Mouse (Mus musculus) layer of hippocampus, adult 8-10 months (tissue): ENCODE measurements around the gene Csnk1g1. TPM values are rescaled to one million over a fixed set of nuclear protein-coding genes. Genes with fewer than 3 reads are reported as not detected.

ENCODE experiments used
- DNase-seq, 2 experiments: peaks; one replicate each; pipeline ENCODE4 v3.0.0; 2022; ENCODE audit warnings: low spot score in 2 of 2
- total RNA-seq, 4 experiments: library from RNA; stranded (reverse); gene quantifications; 2 replicates each; pipeline ENCODE4 v1.2.4; 2022

The Csnk1g1 gene
- total RNA-seq, 4 experiments from 2014 or later, result 39.9 to 54.2 (median 46.0) TPM

DNA sequence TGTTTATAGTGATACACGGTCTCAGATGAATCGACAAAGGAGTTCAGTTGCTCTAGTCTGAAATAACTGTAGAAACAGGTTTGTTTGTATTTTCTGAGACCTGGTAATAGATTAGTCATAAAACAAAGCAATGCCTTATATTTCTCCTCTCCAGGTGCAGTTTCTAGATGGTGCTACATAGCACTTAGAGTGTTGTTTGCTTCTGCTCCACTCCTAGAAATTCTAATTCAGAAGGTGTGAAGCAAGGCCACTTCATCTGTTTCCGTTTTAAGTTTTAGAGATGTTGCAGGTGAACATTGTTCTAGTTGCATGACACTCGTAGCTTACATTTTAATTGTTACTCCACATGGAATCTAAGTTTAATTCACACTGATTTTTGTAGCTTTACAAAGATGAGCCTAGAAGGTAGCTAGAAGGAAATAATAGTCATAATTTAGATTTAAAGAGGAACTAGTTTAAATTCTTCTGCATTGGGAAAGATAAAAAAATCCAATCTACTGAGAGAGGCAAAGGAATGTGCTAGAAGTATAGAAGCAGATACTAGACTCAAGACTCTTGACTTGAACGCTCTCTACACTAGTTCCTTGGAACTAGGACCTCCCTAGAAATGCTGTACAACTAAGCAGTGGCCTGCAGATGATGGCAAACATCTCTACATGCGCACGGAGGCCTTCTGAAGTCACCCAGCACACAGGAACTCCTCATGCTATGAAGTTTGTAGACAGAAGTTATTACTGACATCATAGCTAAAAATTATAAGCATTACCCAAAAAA lies 87.1 kb downstream of the Csnk1g1 start:
- no peak for DNase-seq

DNA sequence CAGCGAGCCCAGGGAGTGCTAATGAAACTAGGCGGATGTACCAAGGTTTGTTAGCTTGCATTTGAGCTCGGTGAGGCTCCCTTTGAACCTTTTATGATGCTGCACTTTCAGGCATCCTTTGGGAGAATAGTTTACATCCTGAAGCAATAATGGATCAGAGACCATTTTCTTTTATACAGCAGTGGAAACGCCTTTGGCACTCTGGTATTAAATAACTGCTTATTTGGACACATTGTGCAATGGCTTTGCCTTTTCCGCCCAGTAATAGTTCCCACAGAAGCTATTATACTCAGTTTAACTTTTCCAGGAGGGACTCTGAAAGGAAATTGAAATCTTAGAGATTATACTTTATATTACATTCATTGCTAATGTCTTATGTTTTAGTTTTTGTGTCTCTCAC lies 90.2 kb downstream of the Csnk1g1 start:
- DNase-seq, result no peak

DNA sequence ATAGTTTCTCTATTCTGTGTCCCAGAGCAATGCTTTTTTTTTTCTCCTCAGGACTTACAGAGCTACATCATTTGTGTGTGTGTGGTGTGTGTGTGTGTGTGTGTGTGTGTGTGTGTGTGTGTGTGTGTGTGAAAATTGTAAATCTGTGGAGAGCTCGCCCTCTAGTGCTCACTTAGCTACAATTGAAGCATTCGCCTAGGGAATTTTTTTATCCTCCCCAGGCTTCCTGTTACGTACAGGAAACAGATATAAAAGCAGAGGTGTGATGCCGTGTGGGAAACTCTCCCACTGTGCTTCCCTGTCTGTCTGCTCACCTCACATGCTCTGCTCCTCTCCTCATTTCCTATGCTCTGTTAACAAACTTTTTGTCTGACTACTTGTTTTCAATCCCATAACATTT lies 95.7 kb downstream of the Csnk1g1 start:
- peak; percentile 12 to 40 for DNase-seq

DNA sequence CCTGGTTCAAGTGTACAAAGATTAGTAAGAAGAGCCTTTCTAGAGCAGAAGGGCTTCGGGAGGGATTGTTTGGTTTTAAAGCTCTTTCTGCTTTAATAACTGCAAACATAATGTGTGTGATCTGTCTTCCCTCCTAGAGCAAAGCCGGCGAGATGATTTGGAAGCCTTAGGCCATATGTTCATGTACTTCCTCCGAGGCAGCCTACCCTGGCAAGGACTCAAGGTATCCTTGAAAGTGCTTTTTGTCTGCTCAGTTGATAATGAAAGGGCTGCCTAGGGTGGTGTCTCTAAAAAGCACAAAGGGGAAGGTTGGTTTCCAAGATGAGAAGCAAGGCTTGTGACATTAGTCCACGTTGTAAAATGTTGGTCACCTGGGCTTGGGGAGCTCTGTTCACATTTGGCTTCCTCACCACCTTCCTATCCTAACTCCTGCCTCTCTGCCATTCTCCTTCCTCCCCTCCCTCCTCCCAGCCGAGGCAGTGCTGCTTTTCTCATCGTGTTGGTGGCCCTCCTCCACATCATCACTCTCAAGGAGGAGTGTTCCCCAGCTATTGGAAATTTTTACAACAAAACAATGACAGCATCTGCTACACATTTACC lies 99.0 kb downstream of the Csnk1g1 start:
- DNase-seq, result peak; percentile 43 to 44

DNA sequence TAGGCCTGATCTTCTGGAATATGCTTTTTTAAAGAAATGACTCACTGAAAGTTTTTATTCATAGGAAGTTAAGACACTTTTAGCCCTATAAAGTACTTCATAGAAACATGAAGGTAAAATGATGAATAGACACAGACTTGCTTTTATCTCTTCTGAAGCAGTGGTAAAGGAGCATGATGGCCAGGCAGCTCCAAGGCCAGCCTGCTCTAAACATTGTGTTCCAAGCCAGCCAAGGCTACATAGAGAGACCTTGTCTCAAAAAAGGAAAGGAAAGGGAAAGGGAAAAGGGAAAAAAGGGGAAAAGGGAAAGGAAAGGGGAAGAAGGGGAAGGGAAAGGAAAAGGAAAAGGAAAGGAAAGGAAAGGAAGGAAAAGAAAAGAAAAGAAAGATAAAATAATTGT lies 111.9 kb downstream of the Csnk1g1 start:
- DNase-seq, result no peak

DNA sequence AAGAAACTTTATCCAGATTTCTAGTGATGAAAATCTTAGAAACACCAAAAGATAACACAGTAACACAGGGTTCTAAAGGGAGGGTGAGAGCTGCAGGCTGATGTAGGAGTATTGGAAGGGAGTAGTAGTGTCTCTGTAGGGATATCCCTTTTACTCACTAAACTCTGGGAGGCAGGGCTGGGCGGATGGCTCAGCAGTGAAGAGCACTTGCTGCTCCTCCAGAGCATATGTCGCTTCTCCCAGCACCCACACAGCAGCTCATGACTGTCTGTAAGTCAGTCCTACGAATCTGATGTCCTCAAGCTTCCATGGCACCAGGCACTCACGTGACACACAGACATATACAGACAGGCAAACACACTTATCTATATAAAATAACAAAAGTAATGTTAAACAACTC lies 129.4 kb downstream of the Csnk1g1 start:
- peak; percentile 48 to 57 for DNase-seq

DNA sequence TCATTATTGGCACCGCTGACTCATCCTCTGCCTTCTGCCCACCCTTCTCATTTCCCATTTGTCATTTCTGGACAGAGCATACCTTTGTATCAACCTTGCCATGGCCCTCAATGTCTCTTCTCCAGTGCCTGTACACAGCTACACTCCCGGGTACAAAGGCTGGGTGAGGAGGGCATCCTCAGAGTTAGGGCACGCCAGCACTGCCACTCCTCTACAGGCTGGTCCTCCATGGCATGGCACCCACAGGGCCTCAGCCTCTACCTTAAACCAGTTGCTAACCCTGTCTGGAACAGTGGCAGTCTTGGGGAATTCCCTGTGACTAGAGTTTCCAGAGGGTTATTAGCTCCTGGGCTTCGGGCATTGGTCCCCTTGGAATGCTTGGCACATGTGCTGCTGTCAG lies 129.9 kb downstream of the Csnk1g1 start:
- no peak for DNase-seq

DNA sequence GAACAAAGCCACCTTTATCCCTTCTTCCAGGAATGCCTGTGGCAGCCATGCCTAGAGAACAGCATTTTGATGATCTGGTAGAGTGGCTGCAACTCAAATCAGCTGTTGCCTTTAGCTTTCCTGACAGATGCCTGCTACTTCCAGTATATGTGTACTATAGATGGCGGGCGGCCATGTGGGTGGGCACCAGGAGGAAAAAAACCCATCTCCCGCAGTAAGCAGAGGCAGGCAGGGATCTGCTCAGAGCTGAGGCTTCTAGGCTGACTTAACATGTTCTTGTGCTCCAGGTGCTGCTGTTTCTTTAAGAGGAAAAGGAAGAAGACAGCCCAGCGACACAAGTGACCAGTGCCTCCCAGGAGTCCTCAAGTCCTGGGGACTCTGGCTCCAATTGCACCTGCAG lies 130.6 kb downstream of the Csnk1g1 start:
- no peak for DNase-seq

DNA sequence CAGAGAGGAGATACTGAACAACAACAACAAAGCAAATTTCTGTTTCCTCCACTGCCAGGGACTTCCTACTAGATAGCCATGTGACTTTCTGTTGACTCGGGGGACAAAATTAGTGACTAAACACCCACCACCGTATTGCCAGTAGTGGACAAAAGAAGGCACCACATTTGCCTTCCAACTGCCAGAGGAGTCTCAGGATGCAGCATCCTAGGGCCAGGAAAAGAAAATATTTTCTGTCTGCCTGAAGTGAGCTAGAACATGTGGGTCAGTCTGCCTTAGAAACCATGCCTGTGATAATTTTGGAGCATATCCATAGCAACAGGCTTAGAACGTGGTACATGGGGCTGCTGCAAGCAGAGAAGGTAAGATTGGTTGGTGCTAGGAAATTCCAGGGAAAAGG lies 132.1 kb downstream of the Csnk1g1 start:
- DNase-seq, result no peak

DNA sequence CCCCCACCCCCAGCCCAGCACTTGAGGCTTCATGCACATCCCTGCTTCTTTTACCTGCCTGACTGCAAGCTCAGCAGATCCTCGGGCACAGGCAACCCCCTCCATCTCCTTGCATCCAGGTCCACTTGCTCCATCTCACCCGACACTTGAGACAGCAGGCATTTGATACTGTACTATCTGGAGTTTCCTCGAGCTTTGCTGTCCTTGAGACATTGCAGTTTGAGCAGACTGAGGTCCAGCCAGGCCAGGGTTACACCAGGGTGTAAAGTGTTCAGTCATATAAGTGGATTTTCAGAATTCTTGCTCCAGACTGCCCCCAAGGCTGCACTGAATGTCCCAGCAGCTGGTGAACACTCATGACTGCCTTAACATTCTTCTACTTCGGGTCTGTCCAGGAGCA lies 133.6 kb downstream of the Csnk1g1 start:
- DNase-seq, result no peak

DNA sequence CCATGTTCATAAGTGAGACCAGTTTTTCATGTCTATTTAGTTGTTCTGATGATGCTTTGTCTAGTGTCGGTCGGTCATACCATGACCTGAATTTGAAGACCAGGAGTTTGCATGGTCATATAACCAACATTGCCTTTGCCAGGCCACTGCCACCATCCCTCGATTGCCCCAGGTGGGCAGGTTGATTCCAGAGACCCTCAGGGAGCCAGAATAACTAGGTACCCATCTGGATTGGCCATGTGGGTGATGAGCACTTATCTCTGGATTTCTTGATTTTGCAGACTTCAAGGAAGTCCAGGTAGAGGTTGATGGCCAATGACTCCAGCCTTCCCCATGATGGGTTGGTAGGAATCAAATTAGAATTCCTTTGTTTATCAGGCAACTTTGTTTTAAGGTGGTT lies 134.5 kb downstream of the Csnk1g1 start:
- no peak for DNase-seq

DNA sequence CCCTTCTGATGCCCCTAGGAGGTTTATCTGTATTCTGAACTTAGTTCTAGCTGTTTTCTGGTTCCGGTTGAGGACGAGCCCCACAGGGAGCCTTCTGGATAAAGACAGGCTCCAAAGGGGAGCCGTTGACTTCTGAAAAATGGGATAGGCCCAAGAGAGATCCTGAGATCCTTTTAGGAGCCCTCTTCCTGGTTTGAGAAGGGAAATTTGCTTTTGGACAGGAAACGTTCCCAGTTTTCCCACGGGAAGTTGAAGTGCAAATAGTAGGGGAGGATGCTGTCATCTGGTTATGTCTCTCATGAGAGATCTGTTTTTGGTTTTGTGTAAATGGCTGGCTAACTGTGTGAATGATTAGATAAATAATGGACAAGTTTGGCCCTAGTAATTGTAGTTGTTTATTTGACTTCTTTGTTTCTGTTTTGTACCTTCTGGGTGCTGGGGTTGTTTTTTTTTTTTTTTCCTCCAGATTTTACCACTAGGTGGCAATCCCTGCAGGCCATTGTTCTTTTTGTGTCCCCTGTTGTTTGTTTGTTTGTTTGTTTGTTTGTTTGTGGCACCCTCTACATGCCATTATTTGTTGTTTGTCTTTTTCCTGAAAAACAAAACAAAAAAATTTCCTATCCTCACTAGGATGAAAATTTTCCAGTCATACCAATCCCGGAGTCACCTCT lies 141.3 kb downstream of the Csnk1g1 start:
- DNase-seq, result no peak

DNA sequence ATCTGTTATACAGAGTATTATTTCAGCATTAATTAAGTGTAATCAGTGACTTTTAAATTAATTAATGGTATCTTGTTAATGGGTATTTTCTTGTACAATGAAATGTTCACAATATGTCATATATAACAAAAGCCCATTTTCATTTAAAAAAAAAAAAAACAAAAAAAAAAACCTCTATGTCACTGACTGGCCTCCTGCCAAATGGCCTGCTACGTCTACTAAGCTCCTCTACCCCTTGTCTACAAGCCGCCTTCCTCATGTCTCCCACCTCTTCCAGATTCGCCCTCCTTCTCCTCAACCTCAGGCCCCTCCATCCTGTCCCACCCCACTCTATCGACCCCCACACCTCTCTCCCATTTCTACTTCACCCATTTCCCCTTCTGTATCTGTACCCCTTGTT lies 142.8 kb downstream of the Csnk1g1 start:
- DNase-seq, result no peak

DNA sequence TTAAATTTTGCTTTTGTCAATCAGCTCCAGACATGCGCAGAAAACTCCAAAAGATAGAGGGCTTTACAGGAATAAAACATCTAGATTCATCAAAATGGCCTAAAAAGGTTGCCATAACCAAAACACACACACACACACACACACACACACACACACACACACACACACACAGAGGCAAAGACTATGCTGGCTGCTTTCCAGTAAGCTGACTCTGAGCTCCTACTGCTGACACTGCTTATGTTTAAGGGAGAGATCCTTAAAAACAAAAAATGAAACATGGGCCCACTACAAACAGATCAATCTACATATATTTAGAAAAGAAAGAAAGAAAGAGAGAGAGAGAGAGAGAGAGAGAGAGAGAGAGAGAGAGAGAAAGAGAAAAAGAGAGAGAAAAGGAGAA lies 144.0 kb downstream of the Csnk1g1 start:
- DNase-seq, result no peak

DNA sequence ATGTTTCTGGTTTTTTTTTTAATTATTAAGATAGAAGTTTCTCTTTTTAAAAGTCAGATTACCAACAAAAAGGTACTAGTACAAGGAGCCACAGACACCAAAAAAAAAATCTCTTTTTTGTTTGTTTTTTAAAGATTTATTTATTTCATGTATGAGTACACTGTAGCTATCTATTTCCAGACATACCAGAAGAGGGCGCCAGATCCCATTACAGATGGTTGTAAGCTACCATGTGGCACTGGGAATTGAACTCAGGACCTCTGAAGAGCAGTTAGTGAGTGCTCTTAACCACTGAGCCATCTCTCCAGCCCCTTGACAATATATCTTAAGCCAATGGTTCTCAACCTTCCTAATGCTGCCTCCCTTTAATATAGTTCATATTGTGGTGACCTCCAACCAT lies 144.9 kb downstream of the Csnk1g1 start:
- no peak for DNase-seq

DNA sequence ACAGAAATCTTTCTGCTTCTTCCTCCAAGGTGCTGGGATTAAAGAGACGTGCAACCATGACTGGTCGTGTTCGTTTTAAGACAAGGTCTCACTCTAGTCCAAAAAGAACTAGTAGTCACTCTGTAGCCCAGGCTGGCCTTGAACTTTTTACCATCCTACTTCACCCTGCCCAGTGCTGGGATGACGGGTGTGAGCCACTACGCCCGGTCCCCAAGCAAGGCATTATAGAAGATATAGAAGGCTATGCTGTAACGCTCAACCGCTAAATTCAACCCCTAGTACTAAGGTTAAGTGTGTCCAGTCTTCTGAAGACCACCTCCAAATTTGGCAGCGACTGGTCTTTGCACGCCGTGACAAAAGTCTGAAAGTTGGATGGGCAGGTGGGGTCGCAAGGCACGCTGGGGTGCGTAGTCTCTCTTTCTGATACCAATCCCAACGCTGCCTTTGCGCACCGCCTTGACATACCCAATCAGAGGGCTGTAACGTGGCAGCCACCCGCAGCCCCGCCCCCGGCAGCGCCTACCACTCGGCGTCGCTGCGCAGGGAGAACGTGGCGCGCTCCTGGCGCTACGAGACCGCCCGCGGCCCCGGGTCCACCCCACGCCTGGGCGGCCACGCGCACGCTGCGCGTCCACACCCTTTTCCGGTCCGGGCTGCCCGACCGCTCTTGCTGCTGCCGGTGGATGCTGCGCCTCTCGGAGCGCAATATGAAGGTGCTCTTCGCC lies 151.0 kb downstream of the Csnk1g1 start, which contains the start of gene Ppib:
Gene Ppib (plus strand): TSS at position 640 of the 725 bp plus-strand sequence.
- DNase-seq, result peak; percentile 96 to 98

DNA sequence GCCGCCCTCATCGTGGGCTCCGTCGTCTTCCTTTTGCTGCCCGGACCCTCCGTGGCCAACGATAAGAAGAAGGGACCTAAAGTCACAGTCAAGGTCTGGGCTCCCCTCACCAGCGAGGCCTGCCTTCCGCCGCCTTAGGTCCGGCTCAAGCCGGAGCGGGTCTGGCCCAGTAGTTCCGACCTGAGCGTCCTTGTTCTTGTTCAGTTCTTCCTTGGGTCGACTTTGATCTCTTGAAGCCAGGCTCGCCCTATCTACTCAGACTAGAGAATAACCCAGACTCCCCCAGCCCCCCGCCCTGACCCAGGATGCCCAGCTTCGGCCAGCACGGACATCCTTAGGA lies 151.6 kb downstream of the Csnk1g1 start:
- DNase-seq, result no peak

DNA sequence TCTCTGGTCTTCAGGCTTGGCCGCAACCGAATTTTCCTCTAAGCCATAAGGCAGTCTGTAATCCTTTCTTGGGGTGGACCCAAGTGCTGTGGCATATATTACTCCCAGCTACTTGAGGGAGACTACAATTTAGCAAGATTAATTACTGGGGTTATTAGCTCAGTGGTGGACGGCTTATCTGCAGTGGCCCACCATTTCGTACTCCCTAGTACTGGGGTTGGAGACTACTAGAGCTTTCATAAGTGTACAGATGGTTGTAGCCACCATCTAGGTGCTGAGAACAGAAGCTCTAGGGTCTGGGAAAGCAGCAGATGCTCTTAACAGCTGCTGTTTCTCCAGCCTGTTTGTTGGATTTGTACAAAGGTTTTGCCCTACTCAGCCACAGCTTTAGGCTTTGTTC lies 152.3 kb downstream of the Csnk1g1 start:
- DNase-seq, result no peak

DNA sequence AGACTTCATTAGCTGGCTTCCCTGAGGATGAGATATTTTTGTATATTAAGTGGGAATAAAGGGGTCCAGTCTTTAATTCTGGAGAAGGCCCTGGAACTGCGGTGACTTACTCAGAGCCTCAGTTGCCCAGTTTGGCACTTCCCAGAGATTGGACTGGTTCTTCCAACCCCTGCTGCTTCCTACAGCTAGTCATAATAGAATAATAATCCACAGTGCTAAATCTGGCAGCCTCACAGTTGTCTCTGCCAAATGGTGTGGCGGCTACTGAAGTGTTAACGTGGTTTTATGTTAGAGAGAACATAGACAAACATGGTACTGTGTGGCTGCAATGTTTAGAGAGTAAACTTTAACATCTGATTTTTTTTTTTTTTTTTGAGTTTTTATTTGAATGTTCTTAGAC lies 152.9 kb downstream of the Csnk1g1 start:
- no peak for DNase-seq

DNA sequence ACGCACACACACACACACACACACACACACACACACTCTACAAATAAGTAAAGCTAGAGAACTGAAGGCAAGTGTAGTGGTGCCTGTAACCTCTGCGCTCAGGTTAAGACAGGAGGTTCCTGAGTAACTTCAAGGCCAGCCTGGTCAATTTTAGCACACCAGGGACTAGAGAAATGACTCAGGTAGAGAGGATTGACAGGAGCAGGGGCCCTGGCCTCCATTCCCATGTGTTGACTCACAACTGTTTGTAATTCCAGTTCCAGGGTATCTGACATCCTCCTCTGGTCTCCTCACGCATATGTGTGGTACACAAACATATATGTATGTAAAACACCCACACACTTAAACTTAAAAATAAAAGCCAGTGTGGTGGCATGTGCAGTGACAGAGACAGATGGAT lies 154.7 kb downstream of the Csnk1g1 start:
- no peak for DNase-seq

DNA sequence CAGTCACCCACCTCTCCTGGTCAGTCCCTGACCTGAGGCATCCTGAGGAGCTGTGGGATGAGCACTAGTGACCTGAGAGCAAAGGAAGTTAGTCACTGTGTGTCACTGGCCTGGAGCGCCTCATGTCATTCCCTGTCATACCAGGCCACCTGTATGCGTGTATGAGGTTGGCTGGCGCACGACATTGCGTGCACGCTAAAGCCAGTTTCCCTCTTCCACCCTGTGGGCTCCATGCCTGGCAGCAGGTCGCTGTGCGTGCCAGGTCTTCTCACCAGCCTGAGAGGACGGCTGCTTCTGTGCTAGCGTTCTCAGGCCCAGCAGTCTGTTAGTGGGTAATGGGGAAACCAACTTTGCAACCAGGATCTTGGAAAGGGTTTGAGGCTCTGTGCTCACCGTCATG lies 155.6 kb downstream of the Csnk1g1 start:
- DNase-seq, result no peak

DNA sequence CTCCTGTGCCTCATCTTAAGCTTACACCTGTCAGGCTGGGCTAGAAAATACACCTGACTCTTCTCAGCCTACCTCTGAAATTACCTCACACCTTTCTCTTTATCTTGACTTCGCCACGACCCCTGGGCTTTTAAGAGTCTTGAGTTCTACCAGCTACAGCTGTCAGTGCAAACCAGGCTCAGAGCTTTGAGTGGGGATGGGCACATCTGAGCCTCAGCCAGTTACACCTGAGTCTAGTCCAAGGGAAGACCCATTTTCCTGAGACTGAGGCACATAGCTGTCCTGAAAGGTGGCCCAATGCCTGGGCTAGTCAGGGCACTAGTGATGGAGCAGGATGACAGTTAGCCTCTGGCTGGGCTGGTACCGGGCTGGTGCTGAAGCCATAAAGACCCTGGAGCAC lies 158.1 kb downstream of the Csnk1g1 start:
- no peak for DNase-seq
